Mouse (Mus musculus): Measurements from ENCODE around the gene Ptpn21. TPM values are rescaled to one million over a fixed set of nuclear protein-coding genes. Genes with fewer than 3 reads are reported as not detected.

The Ptpn21 gene
- total RNA-seq, 2 experiments from 2014 or later, result 5.2 to 9.6 TPM

- no peak for DNase-seq
These were observed 16.2 kb downstream of the Ptpn21 start for GRCm38 (mm10) chr12:98721030-98721429.

DNA sequence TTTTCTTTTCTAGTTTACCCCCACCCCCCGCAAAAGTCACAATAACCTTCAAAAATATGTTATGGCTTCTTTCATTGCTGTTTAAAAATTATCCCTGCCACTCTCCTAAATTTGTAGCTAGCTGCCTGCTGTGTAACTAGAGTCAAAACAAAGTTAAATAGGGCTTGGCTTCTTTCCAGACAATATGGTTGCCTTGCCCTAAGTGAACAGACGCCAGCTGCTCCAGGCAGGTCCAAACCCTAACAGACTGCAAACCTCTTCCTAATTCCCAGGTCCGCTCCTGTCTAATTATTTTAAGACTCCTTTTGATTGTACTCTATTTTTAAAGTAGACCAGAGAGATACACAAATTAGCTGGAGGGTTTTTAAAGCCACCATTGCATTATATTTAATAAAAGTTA is 16.6 kb downstream of the Ptpn21 start:
- DNase-seq, result peak in 1 of 2 experiments; percentile 25

- DNase-seq, result no peak
These were observed 21.1 kb downstream of the Ptpn21 start for GRCm38 (mm10) chr12:98716142-98716541.

- DNase-seq, result no peak
These were observed 22.4 kb downstream of the Ptpn21 start for GRCm38 (mm10) chr12:98714757-98715156.

GRCm38 (mm10) chr12:98713621-98714103 is 23.5 kb downstream of the Ptpn21 start:
- DNase-seq, result no peak

DNA sequence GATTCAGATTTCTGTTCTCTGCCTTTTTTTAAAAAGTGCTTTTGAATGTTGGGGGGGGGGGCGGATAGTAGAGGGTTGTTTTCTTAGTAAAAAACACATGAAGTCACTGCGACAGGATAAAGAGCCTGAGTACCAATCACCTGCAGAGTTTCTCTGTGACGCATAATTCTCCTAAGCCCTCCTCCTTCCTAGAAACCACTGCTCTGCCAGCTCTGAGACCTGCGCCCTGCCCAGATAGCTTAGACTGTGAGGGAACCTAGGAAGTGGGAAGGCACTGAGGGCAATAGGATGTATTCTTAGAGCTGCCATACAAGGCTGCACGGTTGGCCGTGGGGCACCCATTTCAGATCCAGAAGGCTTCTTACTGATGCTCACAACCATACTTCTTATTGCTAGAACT is 24.4 kb downstream of the Ptpn21 start:
- DNase-seq, result no peak

DNA sequence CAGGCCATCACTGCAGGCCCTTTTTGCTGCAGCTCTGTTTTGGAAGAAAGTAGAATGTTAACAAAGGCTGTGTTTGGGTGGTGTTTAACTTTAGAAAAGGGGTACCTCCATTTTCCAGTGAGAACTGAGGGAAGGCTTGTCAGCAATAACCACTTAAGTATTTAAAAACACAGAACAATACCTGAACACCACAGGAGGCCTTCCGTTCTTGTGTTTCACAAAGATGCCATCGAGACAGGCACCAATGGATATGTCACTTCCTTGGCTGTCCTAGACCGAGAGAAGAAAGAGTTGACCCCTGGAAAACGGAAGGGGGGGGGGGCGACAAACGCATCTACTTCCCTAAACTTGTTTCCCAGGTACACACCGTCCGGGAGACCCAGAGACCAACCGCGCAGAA is 33.2 kb downstream of the Ptpn21 start:
- DNase-seq, result no peak

GRCm38 (mm10) chr12:98703554-98703953 is 33.7 kb downstream of the Ptpn21 start:
- no peak for DNase-seq

GRCm38 (mm10) chr12:98701564-98701963 is 35.6 kb downstream of the Ptpn21 start:
- DNase-seq, result peak; percentile 14 to 21

DNA sequence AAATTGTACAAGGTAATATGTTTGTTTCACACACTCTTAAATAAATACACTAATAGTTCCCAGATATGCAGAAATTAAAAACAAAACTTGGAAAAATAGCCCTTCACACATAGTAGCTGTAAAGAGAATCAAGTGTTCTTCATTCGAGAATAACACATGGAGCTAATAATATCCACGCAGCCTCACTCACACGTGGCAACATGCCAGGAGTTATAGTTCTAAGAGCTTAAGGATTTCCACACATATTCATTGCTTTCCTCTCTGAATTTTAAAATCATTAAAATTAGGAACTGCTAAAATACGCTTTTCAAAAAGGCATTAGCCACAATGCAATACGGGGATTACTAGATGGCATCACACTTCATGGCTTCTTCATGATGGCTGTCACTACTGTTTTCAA is 40.0 kb downstream of the Ptpn21 start:
- DNase-seq, result no peak

GRCm38 (mm10) chr12:98690230-98690629 is 47.0 kb downstream of the Ptpn21 start:
- DNase-seq, result no peak

- no peak for DNase-seq
These were observed 53.6 kb downstream of the Ptpn21 start for GRCm38 (mm10) chr12:98683574-98683973.

DNA sequence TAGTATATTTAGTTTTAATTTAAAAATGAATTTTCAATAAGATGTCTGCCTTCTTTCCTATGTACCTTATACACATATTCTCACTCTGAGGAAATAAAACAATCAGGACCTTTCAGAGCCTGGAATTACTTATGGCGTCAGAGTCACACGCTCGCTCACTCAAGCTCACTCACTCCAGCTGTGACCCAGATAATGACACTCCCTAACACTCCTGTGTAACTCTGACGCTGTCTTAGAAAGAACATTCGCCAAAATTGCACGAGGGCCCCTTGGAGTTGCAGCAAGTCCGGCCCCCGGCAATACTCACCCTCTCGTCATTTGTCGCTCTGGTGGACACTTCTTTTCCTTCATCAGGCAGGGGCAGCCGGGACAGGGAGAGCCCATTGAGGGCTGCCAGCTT is 54.0 kb downstream of the Ptpn21 start:
- no peak for DNase-seq

GRCm38 (mm10) chr12:98682196-98682595 is 55.0 kb downstream of the Ptpn21 start:
- no peak for DNase-seq

- DNase-seq, result no peak
These were observed 57.3 kb downstream of the Ptpn21 start for GRCm38 (mm10) chr12:98679906-98680305.

- no peak for DNase-seq
These were observed 59.9 kb downstream of the Ptpn21 start for GRCm38 (mm10) chr12:98677336-98677735.

DNA sequence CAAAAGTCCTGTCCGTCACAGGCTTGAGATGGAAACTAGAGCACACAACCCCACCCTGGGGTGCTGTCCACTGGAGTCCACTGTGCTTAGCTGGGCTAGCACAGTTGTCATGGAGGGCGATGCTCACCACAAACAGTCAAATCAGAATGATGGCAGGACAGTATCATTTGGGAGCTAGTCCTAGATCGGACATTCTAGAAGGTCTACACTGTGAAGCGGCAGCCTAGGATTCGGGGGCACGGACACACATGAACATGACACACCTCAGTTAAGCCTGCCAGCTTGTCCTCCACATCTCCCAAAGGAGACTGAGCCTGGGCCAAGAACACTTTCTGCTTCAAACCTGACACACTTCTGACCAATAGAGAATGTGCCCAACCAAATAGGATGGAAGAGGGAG is 60.3 kb downstream of the Ptpn21 start:
- no peak for DNase-seq

- DNase-seq, result peak; percentile 61 to 66
These were observed 62.5 kb downstream of the Ptpn21 start for GRCm38 (mm10) chr12:98674627-98675143.

DNA sequence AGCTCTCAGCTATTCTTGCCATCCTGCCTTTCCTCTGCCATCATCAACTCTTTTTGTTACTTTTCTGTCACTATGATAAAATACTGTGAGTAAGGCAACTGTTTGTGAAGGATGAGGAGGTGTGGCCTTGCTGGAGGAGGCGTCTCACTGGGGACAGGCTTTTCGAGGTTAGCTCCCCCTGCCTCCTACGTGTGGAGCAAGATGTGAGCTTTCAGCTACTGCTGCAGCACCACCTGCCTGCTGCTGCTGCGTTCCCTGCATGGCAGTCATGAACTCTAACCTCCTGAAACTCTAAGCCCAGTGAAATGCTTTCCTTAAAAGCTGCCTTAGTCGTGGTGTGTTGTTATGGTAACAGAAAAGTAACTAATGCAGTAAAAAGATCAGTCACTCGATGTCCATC is 63.3 kb downstream of the Ptpn21 start:
- DNase-seq, result no peak

- DNase-seq, result no peak
These were observed 66.8 kb downstream of the Ptpn21 start for GRCm38 (mm10) chr12:98670429-98670828.

- DNase-seq, result no peak
These were observed 67.3 kb downstream of the Ptpn21 start for GRCm38 (mm10) chr12:98669864-98670263.

DNA sequence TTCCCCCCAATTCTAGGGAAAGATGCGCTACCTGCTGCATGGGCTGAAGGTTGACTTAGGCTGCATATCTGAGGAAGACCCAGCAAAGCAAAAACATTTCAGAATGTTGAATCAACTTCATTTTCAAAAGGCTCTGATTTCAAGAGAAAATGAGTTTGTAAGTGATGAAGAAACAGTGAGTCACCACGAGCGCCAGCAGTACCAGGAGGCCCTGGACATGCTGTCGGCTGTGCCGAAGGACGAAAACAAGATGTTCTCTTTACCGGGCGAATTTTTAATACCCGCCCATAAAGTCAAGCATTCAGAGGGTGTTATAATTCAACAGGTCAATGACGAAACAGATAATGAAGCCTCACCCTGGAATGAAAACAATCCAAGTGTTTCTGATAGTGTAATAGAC is 68.1 kb downstream of the Ptpn21 start:
- DNase-seq, result no peak

- DNase-seq, result peak; percentile 74
These were observed 68.9 kb downstream of the Ptpn21 start for GRCm38 (mm10) chr12:98668132-98668814.

GRCm38 (mm10) chr12:98662617-98663016 is 74.6 kb downstream of the Ptpn21 start:
- no peak for DNase-seq

Data from layer of hippocampus, postnatal 36 days (tissue).